Mouse (Mus musculus) lung, embryonic 14.5 days (tissue): Measurements from ENCODE around the gene Hal. TPM values are rescaled to one million over a fixed set of nuclear protein-coding genes. Genes with fewer than 3 reads are reported as not detected.
"Not testable (repeated sequence)": the region's sequence is repeated elsewhere in the genome, so short reads cannot be mapped to it uniquely, and the experiment has no call there.

Source experiments
- ATAC-seq: fragments of 200-750 bp; cut with Nextera tagmentation; 2 replicates; pipeline ENCODE4 v1.8.0; 2017; ENCODE audit warnings: mild to moderate bottlenecking, moderate TSS enrichment, moderate library complexity; ENCODE audit not compliant: insufficient read depth
- DNase-seq: peaks from one replicate; pipeline ENCODE4 v3.0.0-alpha.2; 2015
- H3K27ac ChIP-seq: fragments of 300-500 bp; sonication (generic); 2 replicates; pipeline ENCODE4 v1.5.1; 2014; ENCODE audit warnings: low read depth, mild to moderate bottlenecking, moderate library complexity
- H3K27me3 ChIP-seq: fragments of 300-500 bp; sonication (generic); 2 replicates; pipeline ENCODE4 v1.6.1; 2014; ENCODE audit warnings: low read length, control low read depth; ENCODE audit not compliant: insufficient read depth
- H3K36me3 ChIP-seq: fragments of 300-500 bp; sonication (generic); 2 replicates; pipeline ENCODE4 v1.6.1; 2014; ENCODE audit warnings: control low read depth; ENCODE audit not compliant: insufficient read depth
- H3K4me1 ChIP-seq: fragments of 300-500 bp; sonication (generic); 2 replicates; pipeline ENCODE4 v1.6.1; 2014; ENCODE audit warnings: antibody characterized with exemption, control low read depth; ENCODE audit not compliant: insufficient read depth
- H3K4me2 ChIP-seq: fragments of 300-500 bp; sonication (generic); 2 replicates; pipeline ENCODE4 v1.6.1; 2014; ENCODE audit warnings: mild to moderate bottlenecking
- H3K4me3 ChIP-seq: fragments of 300-500 bp; sonication (generic); 2 replicates; pipeline ENCODE4 v1.5.1; 2014; ENCODE audit warnings: low read depth, low read length
- H3K9ac ChIP-seq: fragments of 300-500 bp; sonication (generic); 2 replicates; pipeline ENCODE4 v1.6.1; 2014
- H3K9me3 ChIP-seq: fragments of 300-500 bp; sonication (generic); 2 replicates; pipeline ENCODE4 v1.6.1; 2016; ENCODE audit warnings: low read depth, low read length, control low read depth
- CTCF ChIP-seq: IDR thresholded peaks from 2 replicates; pipeline ENCODE4 v1.5.1; 2016; ENCODE audit warnings: antibody characterized with exemption, low read depth
- WGBS: fragments of 180-500 bp; shearing (Covaris S2); extraction: QIAGEN DNeasy Blood & Tissue Kit; methylation state at CpG from one replicate; pipeline ENCODE4 v1.1.7; 2014; 5-methylcytosine and 5-hydroxymethylcytosine counted together
- polyA plus RNA-seq: library from polyadenylated mRNA; unstranded; fragments of >200 nt; fragmentation: Nextera tagmentation; extraction: Ambion mirVana; gene quantifications from 2 replicates; pipeline ENCODE4 v1.2.1, GENCODE M21; 2014

Gene Hal
- polyA plus RNA-seq, 1 experiment from 2014 or later = 0.29 TPM

GRCm38 (mm10) chr10:93543176-93543575 is 54.6 kb downstream of the Hal start:
- H3K4me3 ChIP-seq = no peak overlapping the region
- no peak overlapping the region for H3K4me2 ChIP-seq
- no peak for TF ChIP-seq CTCF
- H3K27ac ChIP-seq = no peak overlapping the region
- 47% methylated on average over 6 of the region's 6 CpGs for WGBS
- ATAC-seq (no peak), DNase-seq (no peak)
- H3K9me3 ChIP-seq = no peaks in the 10 kb centered on the region
- H3K9ac ChIP-seq = no peak overlapping the region
- no peaks in the 10 kb centered on the region for H3K27me3 ChIP-seq
- no peaks in the 10 kb centered on the region for H3K36me3 ChIP-seq
- no peaks in the 10 kb centered on the region for H3K4me1 ChIP-seq

- DNase-seq = no peak
- no peak overlapping the region for H3K4me2 ChIP-seq
- TF ChIP-seq CTCF = no peak
Measured at GRCm38 (mm10) chr10:93544172-93544571, 55.6 kb downstream of the Hal start.

GRCm38 (mm10) chr10:93547741-93548270 is 59.2 kb downstream of the Hal start:
- WGBS = 90% methylated on average over 4 of the region's 4 CpGs
- Histone ChIP-seq H3K9ac (no peak overlapping the region), H3K4me1 (no peaks in the 10 kb centered on the region), H3K9me3 (no peaks in the 10 kb centered on the region), H3K4me3 (no peak overlapping the region), H3K4me2 (no peak overlapping the region), H3K36me3 (no peaks in the 10 kb centered on the region), H3K27me3 (no peaks in the 10 kb centered on the region), H3K27ac (no peak overlapping the region)
- ATAC-seq (no peak), DNase-seq (no peak)
- TF ChIP-seq CTCF = no peak

More at GRCm38 (mm10) chr10:93544172-93544571, 55.6 kb downstream of the Hal start:
- Histone ChIP-seq H3K27me3 (no peaks in the 10 kb centered on the region), H3K36me3 (no peaks in the 10 kb centered on the region), H3K9ac (no peak overlapping the region), H3K27ac (no peak overlapping the region), H3K4me3 (no peak overlapping the region), H3K4me1 (no peaks in the 10 kb centered on the region), H3K9me3 (no peaks in the 10 kb centered on the region)
- WGBS = 59% methylated on average over 5 of the region's 5 CpGs
- ATAC-seq = no peak

GRCm38 (mm10) chr10:93548991-93549390 is 60.4 kb downstream of the Hal start:
- H3K9me3 ChIP-seq = no peaks in the 10 kb centered on the region
- H3K4me3 ChIP-seq = no peak overlapping the region
- H3K4me1 ChIP-seq = no peaks in the 10 kb centered on the region
- DNase-seq (peak; percentile 91), ATAC-seq (peak; percentile 86)
- no peaks in the 10 kb centered on the region for H3K27me3 ChIP-seq
- 12% methylated on average over 7 of the region's 7 CpGs for WGBS
- H3K4me2 ChIP-seq = no peak overlapping the region
- no peak overlapping the region for H3K27ac ChIP-seq
- TF ChIP-seq CTCF = peak; percentile 93
- H3K9ac ChIP-seq = no peak overlapping the region
- H3K36me3 ChIP-seq = no peaks in the 10 kb centered on the region

- DNase-seq (no peak), ATAC-seq (no peak)
- no peak overlapping the region for H3K27ac ChIP-seq
- 48% methylated on average over 10 of the region's 10 CpGs for WGBS
- no peaks in the 10 kb centered on the region for H3K27me3 ChIP-seq
- no peak overlapping the region for H3K4me3 ChIP-seq
- no peak for TF ChIP-seq CTCF
- H3K9ac ChIP-seq = no peak overlapping the region
- H3K4me1 ChIP-seq = no peaks in the 10 kb centered on the region
- no peaks in the 10 kb centered on the region for H3K9me3 ChIP-seq
- H3K36me3 ChIP-seq = no peaks in the 10 kb centered on the region
- no peak overlapping the region for H3K4me2 ChIP-seq
Measured at GRCm38 (mm10) chr10:93549821-93550220, 61.3 kb downstream of the Hal start.

GRCm38 (mm10) chr10:93552596-93552995 is 64.0 kb downstream of the Hal start:
- Histone ChIP-seq H3K27me3 (no peaks in the 10 kb centered on the region), H3K4me3 (no peak overlapping the region), H3K4me2 (no peak overlapping the region), H3K36me3 (no peaks in the 10 kb centered on the region), H3K9ac (no peak overlapping the region), H3K9me3 (no peaks in the 10 kb centered on the region), H3K4me1 (no peaks in the 10 kb centered on the region), H3K27ac (no peak overlapping the region)
- DNase-seq (no peak), ATAC-seq (no peak)
- 80% methylated on average over 8 of the region's 8 CpGs for WGBS
- no peak for TF ChIP-seq CTCF

GRCm38 (mm10) chr10:93557971-93558370 is 69.4 kb downstream of the Hal start:
- not testable (repeated sequence) for H3K36me3 ChIP-seq, H3K27me3 ChIP-seq, H3K9me3 ChIP-seq, H3K4me2 ChIP-seq, H3K27ac ChIP-seq, H3K4me1 ChIP-seq, H3K9ac ChIP-seq, H3K4me3 ChIP-seq, DNase-seq, ATAC-seq
- WGBS = 77% methylated on average over 2 of the region's 2 CpGs

- no peak for TF ChIP-seq CTCF
- DNase-seq = no peak
- H3K4me1 ChIP-seq = no peaks in the 10 kb centered on the region
- H3K27ac ChIP-seq = no peak overlapping the region
- H3K4me3 ChIP-seq = no peak overlapping the region
- ATAC-seq = peak; percentile 17; the same call in 1 of the 2 replicates
- no peaks in the 10 kb centered on the region for H3K27me3 ChIP-seq
- H3K9me3 ChIP-seq = no peaks in the 10 kb centered on the region
- no peak overlapping the region for H3K9ac ChIP-seq
- 42% methylated on average over 9 of the region's 9 CpGs for WGBS
- H3K4me2 ChIP-seq = no peak overlapping the region
- H3K36me3 ChIP-seq = no peaks in the 10 kb centered on the region
Measured at GRCm38 (mm10) chr10:93559786-93560185, 71.2 kb downstream of the Hal start.
